In the genomic region with DNA sequence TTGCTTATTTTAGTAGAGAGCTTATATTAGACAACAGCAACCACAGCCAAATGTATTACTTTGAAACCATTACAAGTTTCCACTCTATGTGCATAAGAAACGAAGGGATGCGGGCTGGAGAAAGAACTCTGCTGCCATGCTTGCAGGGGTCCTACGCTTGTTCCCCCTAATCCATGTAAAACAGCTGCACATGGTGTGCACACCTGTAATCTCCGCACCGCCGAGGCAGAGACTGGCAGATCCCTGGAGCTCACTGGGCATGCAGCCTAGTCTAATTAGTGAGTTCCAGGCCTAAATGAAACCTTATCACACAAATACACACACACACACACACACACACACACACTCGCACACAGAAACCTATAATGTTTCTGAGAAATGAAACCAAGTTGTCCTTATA, we compare ENCODE assay signal across 28 mouse cellular contexts.
A peak's percentile ranks its signal among the peaks of the same experiment; 100 is the strongest.
DNase-seq lines count a peak whose midpoint lies in the region; ATAC-seq and TF ChIP-seq lines count a peak whose summit lies in the region.
"Had no signal": no experiment of that assay in that cellular context is flagged by ENCODE, and none has a peak within 500 bp of the region (broad histone marks: within the 10 kb centered on the region; RNA-seq: fewer than 3 reads in every experiment).

No protein-coding gene starts in this region.

- H3K9ac ChIP-seq in forebrain, embryonic 14.5 days (ENCODE audit: low read length) = no peak overlapping the region
- H3K9ac ChIP-seq in forebrain, embryonic 11.5 days (ENCODE audit: low read length) = no peak overlapping the region
- H3K9ac ChIP-seq: embryonic facial prominence, embryonic 13.5 days; forebrain, embryonic 15.5 days; heart, embryonic 13.5 days; hindbrain, embryonic 13.5 days had no signal

- TF ChIP-seq CTCF in brain, embryonic 14.5 days (IDR thresholded peaks at IDR 0.05; ENCODE audit: borderline replicate concordance, extremely low read depth, insufficient read depth, insufficient read length) = no peak

- ATAC-seq in forebrain, embryonic 14.5 days = no peak
- ATAC-seq in forebrain, embryonic 11.5 days (replicated peaks; ENCODE audit: low FRiP score) = no peak
- ATAC-seq: forebrain, embryonic 15.5 days; hindbrain, postnatal 0 days; inflammation-experienced regulatory T-cells, adult 6 months; intestine, embryonic 16.5 days; Patski had no signal

- H3K4me1 ChIP-seq in forebrain, embryonic 14.5 days (ENCODE audit: control insufficient read depth, insufficient read depth, low read length) = no peaks in the 10 kb centered on the region
- H3K4me1 ChIP-seq in forebrain, embryonic 11.5 days (replicated peaks; ENCODE audit: control insufficient read depth, insufficient read depth, low read length) = no peaks in the 10 kb centered on the region
- H3K4me1 ChIP-seq: embryonic facial prominence, embryonic 13.5 days; forebrain, embryonic 10.5 days; heart, embryonic 10.5 days; heart, embryonic 13.5 days; hindbrain, embryonic 13.5 days had no signal

- H3K27ac ChIP-seq in forebrain, embryonic 14.5 days (ENCODE audit: low read depth, low read length) = no peak overlapping the region
- H3K27ac ChIP-seq in forebrain, embryonic 11.5 days (ENCODE audit: low read depth, low read length) = no peak overlapping the region
- H3K27ac ChIP-seq: embryonic facial prominence, embryonic 13.5 days; forebrain, embryonic 10.5 days; forebrain, embryonic 15.5 days; heart, adult 2 months; heart, embryonic 10.5 days; heart, embryonic 13.5 days; hindbrain, embryonic 13.5 days; hindbrain, postnatal 0 days had no signal

- DNase-seq in forebrain, embryonic 14.5 days (ENCODE audit: low spot score) = peak; percentile 7
- no peak for DNase-seq in forebrain, embryonic 11.5 days (ENCODE audit: low spot score)
- peak; percentile 2 for DNase-seq in left cerebral cortex, postnatal 4 days
- no peak for DNase-seq in left cerebral cortex, postnatal 25 days (ENCODE audit: low spot score in 2 of 2)
- DNase-seq in brain, embryonic 14.5 days (ENCODE audit: low read depth) = peak; percentile 55
- DNase-seq in kidney, postnatal 10 days = no peak
- DNase-seq: adrenal gland, postnatal 10 days; adrenal gland, postnatal 36 days; B cell, adult 2 months; cerebellum, adult 11 months; cerebellum, adult 2 months; cerebellum, adult 9-11 months; cerebellum, postnatal 25 days; gastrocnemius, postnatal 25 days; heart, adult 2 months; heart, postnatal 14 days had no signal

- TF ChIP-seq POLR2A in brain, embryonic 14.5 days (IDR thresholded peaks at IDR 0.05; ENCODE audit: borderline replicate concordance, extremely low read depth, insufficient read depth, insufficient read length, poor library complexity, severe bottlenecking) = no peak

- no peaks in the 10 kb centered on the region for H3K27me3 ChIP-seq in forebrain, embryonic 14.5 days (replicated peaks; ENCODE audit: control insufficient read depth, insufficient read depth, low read length)
- H3K27me3 ChIP-seq in forebrain, embryonic 11.5 days (ENCODE audit: control insufficient read depth, insufficient read depth, low read length) = no peaks in the 10 kb centered on the region
- H3K27me3 ChIP-seq: CH12.LX; embryonic facial prominence, embryonic 13.5 days; forebrain, embryonic 15.5 days; heart, embryonic 13.5 days; hindbrain, embryonic 13.5 days; Patski had no signal

- WGBS in forebrain, embryonic 14.5 days = 61% methylated on average over 7 of the region's 7 CpGs
- 76% methylated on average over 7 of the region's 7 CpGs for WGBS in forebrain, embryonic 11.5 days

- H3K4me3 ChIP-seq in forebrain, embryonic 14.5 days (ENCODE audit: low read depth, low read length) = no peak overlapping the region
- no peak overlapping the region for H3K4me3 ChIP-seq in forebrain, embryonic 11.5 days (ENCODE audit: low read depth, low read length)
- H3K4me3 ChIP-seq: embryonic facial prominence, embryonic 13.5 days; forebrain, embryonic 10.5 days; forebrain, embryonic 15.5 days; heart, adult 2 months; heart, embryonic 10.5 days; heart, embryonic 13.5 days; hindbrain, embryonic 13.5 days had no signal

- H3K36me3 ChIP-seq in forebrain, embryonic 14.5 days (ENCODE audit: control insufficient read depth, insufficient read depth, low read length) = no peaks in the 10 kb centered on the region
- H3K36me3 ChIP-seq in forebrain, embryonic 11.5 days (ENCODE audit: control insufficient read depth, insufficient read depth, low read length) = no peaks in the 10 kb centered on the region
- H3K36me3 ChIP-seq: embryonic facial prominence, embryonic 13.5 days; forebrain, embryonic 10.5 days; forebrain, embryonic 15.5 days; G1E; heart, embryonic 10.5 days; heart, embryonic 13.5 days; hindbrain, embryonic 13.5 days had no signal

- intact Hi-C loops in left cerebral cortex, postnatal 4 days (cut with DNase I) = no loop called here
- intact Hi-C loops in left cerebral cortex, postnatal 25 days (cut with DNase I) = no loop called here

- no peaks in the 10 kb centered on the region for H3K9me3 ChIP-seq in forebrain, embryonic 14.5 days (replicated peaks; ENCODE audit: control insufficient read depth, low read length)
- no peaks in the 10 kb centered on the region for H3K9me3 ChIP-seq in forebrain, embryonic 11.5 days (ENCODE audit: control insufficient read depth, low read length)
- H3K9me3 ChIP-seq: embryonic facial prominence, embryonic 13.5 days; forebrain, embryonic 10.5 days; forebrain, embryonic 15.5 days; G1E; heart, embryonic 10.5 days; heart, embryonic 13.5 days; hindbrain, embryonic 13.5 days had no signal

- no peak overlapping the region for H3K4me2 ChIP-seq in forebrain, embryonic 14.5 days (ENCODE audit: low read length)
- H3K4me2 ChIP-seq in forebrain, embryonic 11.5 days (ENCODE audit: low read depth, low read length, severe bottlenecking) = no peak overlapping the region
- H3K4me2 ChIP-seq: embryonic facial prominence, embryonic 13.5 days; forebrain, embryonic 15.5 days; heart, embryonic 13.5 days; hindbrain, embryonic 13.5 days had no signal

Comparison
In these comparisons a context has a peak if more than half of its experiments do, and no peak if none do; other contexts are left out.
1. DNase-seq: peak in forebrain, embryonic 14.5 days (single experiment), left cerebral cortex, postnatal 4 days (single experiment) and brain, embryonic 14.5 days (single experiment); none in forebrain, embryonic 11.5 days (single experiment), left cerebral cortex, postnatal 25 days (0 of 2) and kidney, postnatal 10 days (single experiment).